Mouse (Mus musculus): ENCODE results near the gene Nmral1. TPM values are rescaled to one million over a fixed set of nuclear protein-coding genes. Genes with fewer than 3 reads are reported as not detected.

Gene Nmral1
- polyA plus RNA-seq, 1 experiment from 2014 or later, result 58.3 TPM

GRCm38 (mm10) chr16:4679121-4680018 lies 39.8 kb downstream of the Nmral1 start, which contains the start of gene Coro7:
Gene Coro7, minus strand, starts transcription at chr16:4679777.
- peaks cover 4% of the 10 kb centered on the region; the same call in 1 of the 2 replicates for H3K36me3 ChIP-seq (ENCODE audit: control insufficient read depth, insufficient read depth, low read length)
- under 1% methylated on average over 45 of the region's 47 CpGs for WGBS (ENCODE audit: insufficient replicate concordance)

GRCm38 (mm10) chr16:4678080-4678479 lies 41.1 kb downstream of the Nmral1 start:
- peak overlapping the region; percentile 90; the same call in 1 of the 2 replicates for H3K4me2 ChIP-seq
- H3K9me3 ChIP-seq (replicated peaks; ENCODE audit: control insufficient read depth, low read length), result no peaks in the 10 kb centered on the region
- no peak overlapping the region for H3K4me3 ChIP-seq (ENCODE audit: low read depth, low read length)
- H3K4me1 ChIP-seq (ENCODE audit: control insufficient read depth, insufficient read depth, low read length), result peaks cover 11% of the 10 kb centered on the region
- no peaks in the 10 kb centered on the region for H3K27me3 ChIP-seq (ENCODE audit: control insufficient read depth, insufficient read depth, low read length)
- H3K27ac ChIP-seq (ENCODE audit: low read depth, low read length), result no peak overlapping the region
- WGBS (ENCODE audit: insufficient replicate concordance), result 55% methylated on average over 5 of the region's 5 CpGs
- peaks cover 4% of the 10 kb centered on the region; the same call in 1 of the 2 replicates for H3K36me3 ChIP-seq (ENCODE audit: control insufficient read depth, insufficient read depth, low read length)
- H3K9ac ChIP-seq (ENCODE audit: low read depth, low read length), result no peak overlapping the region
- ATAC-seq (replicated peaks; ENCODE audit: insufficient number of reproducible peaks, low FRiP score, low TSS enrichment), result no peak

More at GRCm38 (mm10) chr16:4679121-4680018, 39.8 kb downstream of the Nmral1 start, which contains the start of gene Coro7:
- Histone ChIP-seq H3K9ac (ENCODE audit: low read depth, low read length) (peak within 1 kb of the TSS; percentile 69), H3K4me2 (peak within 1 kb of the TSS; percentile 90), H3K9me3 (replicated peaks; ENCODE audit: control insufficient read depth, low read length) (no peaks in the 10 kb centered on the region), H3K27ac (ENCODE audit: low read depth, low read length) (no peak within 1 kb of the TSS), H3K4me3 (ENCODE audit: low read depth, low read length) (peak within 1 kb of the TSS; percentile 62), H3K4me1 (ENCODE audit: control insufficient read depth, insufficient read depth, low read length) (peaks cover 12% of the 10 kb centered on the region), H3K27me3 (ENCODE audit: control insufficient read depth, insufficient read depth, low read length) (no peaks in the 10 kb centered on the region)
- ATAC-seq (replicated peaks; ENCODE audit: insufficient number of reproducible peaks, low FRiP score, low TSS enrichment), result peak; percentile 92

- peaks cover 11% of the 10 kb centered on the region for H3K4me1 ChIP-seq (ENCODE audit: control insufficient read depth, insufficient read depth, low read length)
- H3K9me3 ChIP-seq (replicated peaks; ENCODE audit: control insufficient read depth, low read length), result no peaks in the 10 kb centered on the region
- H3K27ac ChIP-seq (ENCODE audit: low read depth, low read length), result no peak overlapping the region
- H3K4me3 ChIP-seq (ENCODE audit: low read depth, low read length), result no peak overlapping the region
- H3K27me3 ChIP-seq (ENCODE audit: control insufficient read depth, insufficient read depth, low read length), result no peaks in the 10 kb centered on the region
- 82% methylated on average over 5 of the region's 5 CpGs for WGBS (ENCODE audit: insufficient replicate concordance)
- no peak for ATAC-seq (replicated peaks; ENCODE audit: insufficient number of reproducible peaks, low FRiP score, low TSS enrichment)
- H3K36me3 ChIP-seq (ENCODE audit: control insufficient read depth, insufficient read depth, low read length), result peaks cover 4% of the 10 kb centered on the region; the same call in 1 of the 2 replicates
- H3K9ac ChIP-seq (ENCODE audit: low read depth, low read length), result no peak overlapping the region
- no peak overlapping the region for H3K4me2 ChIP-seq
Measured at GRCm38 (mm10) chr16:4676836-4677235, 42.3 kb downstream of the Nmral1 start.

GRCm38 (mm10) chr16:4674091-4674490 lies 45.1 kb downstream of the Nmral1 start:
- no peak overlapping the region for H3K4me3 ChIP-seq (ENCODE audit: low read depth, low read length)
- H3K27me3 ChIP-seq (ENCODE audit: control insufficient read depth, insufficient read depth, low read length), result no peaks in the 10 kb centered on the region
- H3K36me3 ChIP-seq (ENCODE audit: control insufficient read depth, insufficient read depth, low read length), result peaks cover 9% of the 10 kb centered on the region
- peaks cover 11% of the 10 kb centered on the region for H3K4me1 ChIP-seq (ENCODE audit: control insufficient read depth, insufficient read depth, low read length)
- no peak overlapping the region for H3K9ac ChIP-seq (ENCODE audit: low read depth, low read length)
- 80% methylated on average over 4 of the region's 4 CpGs for WGBS (ENCODE audit: insufficient replicate concordance)
- no peak overlapping the region for H3K27ac ChIP-seq (ENCODE audit: low read depth, low read length)
- ATAC-seq (replicated peaks; ENCODE audit: insufficient number of reproducible peaks, low FRiP score, low TSS enrichment), result no peak
- H3K4me2 ChIP-seq, result no peak overlapping the region
- no peaks in the 10 kb centered on the region for H3K9me3 ChIP-seq (replicated peaks; ENCODE audit: control insufficient read depth, low read length)

- ATAC-seq (replicated peaks; ENCODE audit: insufficient number of reproducible peaks, low FRiP score, low TSS enrichment), result no peak
- 63% methylated on average over 5 of the region's 5 CpGs for WGBS (ENCODE audit: insufficient replicate concordance)
- Histone ChIP-seq H3K4me1 (ENCODE audit: control insufficient read depth, insufficient read depth, low read length) (no peaks in the 10 kb centered on the region), H3K36me3 (ENCODE audit: control insufficient read depth, insufficient read depth, low read length) (peaks cover 9% of the 10 kb centered on the region), H3K9me3 (replicated peaks; ENCODE audit: control insufficient read depth, low read length) (no peaks in the 10 kb centered on the region), H3K9ac (ENCODE audit: low read depth, low read length) (no peak overlapping the region), H3K27ac (ENCODE audit: low read depth, low read length) (no peak overlapping the region), H3K27me3 (ENCODE audit: control insufficient read depth, insufficient read depth, low read length) (no peaks in the 10 kb centered on the region), H3K4me2 (no peak overlapping the region), H3K4me3 (ENCODE audit: low read depth, low read length) (no peak overlapping the region)
Measured at GRCm38 (mm10) chr16:4670317-4670716, 48.8 kb downstream of the Nmral1 start.

- peak; percentile 67 for ATAC-seq (replicated peaks; ENCODE audit: insufficient number of reproducible peaks, low FRiP score, low TSS enrichment)
- Histone ChIP-seq H3K4me3 (ENCODE audit: low read depth, low read length) (no peak overlapping the region), H3K9me3 (replicated peaks; ENCODE audit: control insufficient read depth, low read length) (no peaks in the 10 kb centered on the region), H3K27ac (ENCODE audit: low read depth, low read length) (no peak overlapping the region), H3K9ac (ENCODE audit: low read depth, low read length) (no peak overlapping the region), H3K36me3 (ENCODE audit: control insufficient read depth, insufficient read depth, low read length) (peaks cover 9% of the 10 kb centered on the region), H3K4me1 (ENCODE audit: control insufficient read depth, insufficient read depth, low read length) (no peaks in the 10 kb centered on the region), H3K27me3 (ENCODE audit: control insufficient read depth, insufficient read depth, low read length) (no peaks in the 10 kb centered on the region), H3K4me2 (no peak overlapping the region)
- 19% methylated on average over 3 of the region's 3 CpGs for WGBS (ENCODE audit: insufficient replicate concordance)
Measured at GRCm38 (mm10) chr16:4667190-4667808, 51.9 kb downstream of the Nmral1 start.

- Histone ChIP-seq H3K27ac (ENCODE audit: low read depth, low read length) (no peak overlapping the region), H3K4me1 (ENCODE audit: control insufficient read depth, insufficient read depth, low read length) (no peaks in the 10 kb centered on the region), H3K9ac (ENCODE audit: low read depth, low read length) (no peak overlapping the region), H3K27me3 (ENCODE audit: control insufficient read depth, insufficient read depth, low read length) (no peaks in the 10 kb centered on the region), H3K36me3 (ENCODE audit: control insufficient read depth, insufficient read depth, low read length) (peaks cover 16% of the 10 kb centered on the region), H3K4me2 (no peak overlapping the region), H3K4me3 (ENCODE audit: low read depth, low read length) (no peak overlapping the region), H3K9me3 (replicated peaks; ENCODE audit: control insufficient read depth, low read length) (no peaks in the 10 kb centered on the region)
- no peak for ATAC-seq (replicated peaks; ENCODE audit: insufficient number of reproducible peaks, low FRiP score, low TSS enrichment)
- WGBS (ENCODE audit: insufficient replicate concordance), result 88% methylated on average over 2 of the region's 2 CpGs
Measured at GRCm38 (mm10) chr16:4665726-4666125, 53.4 kb downstream of the Nmral1 start.

- no peak overlapping the region for H3K27ac ChIP-seq (ENCODE audit: low read depth, low read length)
- H3K27me3 ChIP-seq (ENCODE audit: control insufficient read depth, insufficient read depth, low read length), result no peaks in the 10 kb centered on the region
- no peak for ATAC-seq (replicated peaks; ENCODE audit: insufficient number of reproducible peaks, low FRiP score, low TSS enrichment)
- WGBS (ENCODE audit: insufficient replicate concordance), result 85% methylated on average over 2 of the region's 2 CpGs
- H3K4me3 ChIP-seq (ENCODE audit: low read depth, low read length), result no peak overlapping the region
- H3K9ac ChIP-seq (ENCODE audit: low read depth, low read length), result no peak overlapping the region
- H3K9me3 ChIP-seq (replicated peaks; ENCODE audit: control insufficient read depth, low read length), result no peaks in the 10 kb centered on the region
- no peak overlapping the region for H3K4me2 ChIP-seq
- H3K36me3 ChIP-seq (ENCODE audit: control insufficient read depth, insufficient read depth, low read length), result peaks cover 15% of the 10 kb centered on the region
- H3K4me1 ChIP-seq (ENCODE audit: control insufficient read depth, insufficient read depth, low read length), result peaks cover 6% of the 10 kb centered on the region
Measured at GRCm38 (mm10) chr16:4663806-4664205, 55.4 kb downstream of the Nmral1 start.

All from heart, embryonic 11.5 days (tissue).